Mouse (Mus musculus): Measurements from ENCODE around the gene Slc35g3.

DNA sequence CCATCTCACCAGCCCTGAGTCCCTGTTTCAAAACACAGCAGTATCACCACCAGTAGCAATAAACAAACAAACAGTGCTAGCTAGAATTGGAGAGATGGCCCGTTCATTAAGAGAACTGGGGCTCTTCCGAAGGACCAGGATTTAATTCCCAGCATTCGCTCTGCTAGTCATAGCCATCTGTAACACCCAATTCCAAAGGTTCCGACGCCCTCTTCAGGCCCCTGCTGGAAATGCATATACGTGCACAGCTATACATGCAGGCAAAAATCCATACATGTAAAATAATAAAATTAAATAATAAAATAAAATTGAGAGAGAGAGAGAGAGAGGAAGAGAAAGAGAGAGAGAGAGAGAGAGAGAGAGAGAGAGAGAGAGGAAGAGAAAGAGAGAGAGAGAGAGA, 42.3 kb downstream of the Slc35g3 start:
- TF ChIP-seq EP300 (IDR thresholded peaks at IDR 0.05; ENCODE audit: low read depth) (no peak), CTCF (IDR thresholded peaks at IDR 0.05; ENCODE audit: low read depth) (no peak)

All from heart, postnatal 0 days (tissue).